Mouse (Mus musculus) stomach, postnatal 0 days (tissue): ENCODE measurements at regions not wholly inside any gene's neighbourhood (a gene's known extent, or its start where the extent isn't known, plus 50 kb on each side); places are given as distances from the start of the nearest gene placed in this dataset.

Source experiments
- ATAC-seq: fragments of 200-750 bp; cut with Nextera tagmentation; 2 replicates; pipeline ENCODE4 v1.8.0; 2017; ENCODE audit not compliant: low FRiP score, low TSS enrichment
- DNase-seq: peaks from one replicate; pipeline ENCODE4 v3.0.0-alpha.2; 2016; ENCODE audit warnings: low spot score
- H3K27ac ChIP-seq: fragments of 300-500 bp; sonication (generic); replicated peaks from 2 replicates; pipeline ENCODE4 v1.5.1; 2014; ENCODE audit warnings: mild to moderate bottlenecking, control low read depth
- H3K27me3 ChIP-seq: fragments of 300-500 bp; sonication (generic); 2 replicates; pipeline ENCODE4 v1.6.1; 2014; ENCODE audit warnings: low read length; ENCODE audit not compliant: control insufficient read depth, insufficient read depth
- H3K36me3 ChIP-seq: fragments of 300-500 bp; sonication (generic); 2 replicates; pipeline ENCODE4 v1.6.1; 2014; ENCODE audit warnings: low read length, mixed read lengths; ENCODE audit not compliant: control insufficient read depth, insufficient read depth
- H3K4me1 ChIP-seq: fragments of 300-500 bp; sonication (generic); replicated peaks from 2 replicates; pipeline ENCODE4 v1.6.1; 2014; ENCODE audit warnings: antibody characterized with exemption; ENCODE audit not compliant: control insufficient read depth, insufficient read depth
- H3K4me2 ChIP-seq: fragments of 300-500 bp; sonication (generic); replicated peaks from 2 replicates; pipeline ENCODE4 v1.6.1; 2014; ENCODE audit warnings: low read depth, mild to moderate bottlenecking, control low read depth, moderate library complexity
- H3K4me3 ChIP-seq: fragments of 300-500 bp; sonication (generic); 2 replicates; pipeline ENCODE4 v1.5.1; 2014; ENCODE audit warnings: low read depth, low read length, control low read depth
- H3K9ac ChIP-seq: fragments of 300-500 bp; sonication (generic); 2 replicates; pipeline ENCODE4 v1.6.1; 2014; ENCODE audit warnings: mild to moderate bottlenecking, low read length, control low read depth, mixed read lengths
- H3K9me3 ChIP-seq: fragments of 300-500 bp; sonication (generic); 2 replicates; pipeline ENCODE4 v1.6.1; 2016; ENCODE audit warnings: low read length; ENCODE audit not compliant: control insufficient read depth
- CTCF ChIP-seq: IDR thresholded peaks from 2 replicates; pipeline ENCODE4 v1.5.1; 2016; ENCODE audit warnings: antibody characterized with exemption, low read depth, mild to moderate bottlenecking, moderate library complexity
- EP300 ChIP-seq: optimal IDR thresholded peaks from 2 replicates; pipeline ENCODE3; 2016; ENCODE audit warnings: antibody characterized with exemption
- WGBS: fragments of 180-500 bp; shearing (Covaris S2); extraction: QIAGEN DNeasy Blood & Tissue Kit; methylation state at CpG from one replicate; pipeline ENCODE4 v1.1.7; 2014; 5-methylcytosine and 5-hydroxymethylcytosine counted together

GRCm38 (mm10) chr19:27527940-27528558 lies 98.4 kb upstream of the Pum3 start:
- no peak overlapping the region for H3K9ac ChIP-seq
- no peak overlapping the region for H3K27ac ChIP-seq
- H3K27me3 ChIP-seq, result no peaks in the 10 kb centered on the region
- H3K36me3 ChIP-seq, result no peaks in the 10 kb centered on the region
- TF ChIP-seq CTCF (no peak), EP300 (no peak)
- no peaks in the 10 kb centered on the region for H3K4me1 ChIP-seq
- ATAC-seq, result no peak
- H3K4me2 ChIP-seq, result no peak overlapping the region
- H3K9me3 ChIP-seq, result no peaks in the 10 kb centered on the region
- H3K4me3 ChIP-seq, result no peak overlapping the region
- no peak for DNase-seq
- 84% methylated on average over 6 of the region's 6 CpGs for WGBS

DNA sequence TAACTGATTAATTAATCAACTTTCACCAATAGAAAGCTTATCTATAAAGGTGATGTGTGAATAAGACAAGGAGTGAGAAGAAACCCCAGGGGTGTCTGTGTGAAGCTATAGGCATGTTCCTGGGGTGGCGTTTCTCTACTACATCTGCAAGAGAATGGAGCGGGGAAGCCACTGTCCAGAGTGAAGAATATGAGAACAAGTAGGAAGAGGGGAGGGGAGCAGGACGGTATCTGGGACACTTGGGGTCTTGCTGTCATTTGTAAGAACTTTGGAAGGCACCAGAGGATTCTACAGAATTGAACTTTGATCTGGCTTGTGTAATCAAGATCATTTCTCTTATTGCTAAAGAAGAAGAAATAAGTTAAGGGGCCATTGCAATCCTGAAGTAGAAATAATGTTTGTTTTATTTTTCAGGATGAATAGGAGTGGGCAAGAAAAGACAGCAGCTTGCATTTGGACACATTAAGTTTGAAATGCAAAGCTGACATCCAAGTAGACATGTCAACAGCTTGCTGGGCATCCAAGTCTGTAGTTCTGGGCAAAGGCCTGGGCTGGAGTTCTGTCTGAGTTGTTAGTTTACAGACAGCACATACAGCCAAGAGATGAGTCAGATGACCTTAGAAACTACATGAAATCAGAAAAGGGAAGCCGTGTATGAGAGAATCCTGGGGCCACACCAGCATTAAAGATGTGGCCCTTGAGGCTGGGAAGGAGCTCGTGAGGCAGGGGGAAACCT lies 89.9 kb upstream of the Pum3 start:
- no peak for ATAC-seq

GRCm38 (mm10) chr19:27514267-27514666 lies 84.6 kb upstream of the Pum3 start:
- 78% methylated on average over 3 of the region's 3 CpGs for WGBS
- Histone ChIP-seq H3K27me3 (no peaks in the 10 kb centered on the region), H3K36me3 (no peaks in the 10 kb centered on the region), H3K9me3 (no peaks in the 10 kb centered on the region), H3K27ac (no peak overlapping the region), H3K4me3 (no peak overlapping the region), H3K4me1 (no peaks in the 10 kb centered on the region), H3K9ac (no peak overlapping the region), H3K4me2 (no peak overlapping the region)
- no peak for ATAC-seq
- no peak for DNase-seq
- TF ChIP-seq CTCF (no peak), EP300 (no peak)

More for the DNA sequence above, 89.9 kb upstream of the Pum3 start:
- Histone ChIP-seq H3K27me3 (no peaks in the 10 kb centered on the region), H3K9me3 (no peaks in the 10 kb centered on the region), H3K36me3 (no peaks in the 10 kb centered on the region), H3K27ac (no peak overlapping the region), H3K4me1 (no peaks in the 10 kb centered on the region), H3K9ac (no peak overlapping the region), H3K4me3 (no peak overlapping the region), H3K4me2 (no peak overlapping the region)
- TF ChIP-seq CTCF (no peak), EP300 (no peak)
- WGBS, result 73% methylated on average over 5 of the region's 5 CpGs
- DNase-seq, result no peak

DNA sequence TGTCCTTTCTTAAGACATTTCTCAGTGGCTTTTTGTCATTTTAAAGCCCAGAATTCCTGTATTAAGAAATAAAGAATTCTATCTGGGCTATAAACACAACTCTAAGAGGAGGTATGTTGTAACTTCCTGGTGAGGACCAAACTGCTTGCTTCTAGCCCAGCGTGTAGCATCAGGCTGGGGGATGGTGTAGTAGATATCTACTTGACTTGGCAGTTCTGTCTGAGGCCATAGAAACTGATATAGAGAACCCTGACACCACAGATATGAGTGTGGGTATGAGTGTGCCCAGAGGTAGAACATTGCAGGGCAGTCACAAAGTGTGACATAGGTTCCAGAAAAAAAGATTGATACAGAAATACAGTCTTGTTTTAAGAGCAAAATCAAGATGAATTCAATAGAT lies 83.9 kb upstream of the Pum3 start:
- Histone ChIP-seq H3K4me3 (no peak overlapping the region), H3K4me1 (no peaks in the 10 kb centered on the region), H3K27ac (no peak overlapping the region), H3K9me3 (no peaks in the 10 kb centered on the region), H3K27me3 (no peaks in the 10 kb centered on the region), H3K4me2 (no peak overlapping the region), H3K9ac (no peak overlapping the region), H3K36me3 (no peaks in the 10 kb centered on the region)
- ATAC-seq (no peak), DNase-seq (no peak)
- TF ChIP-seq EP300, result no peak
- no peak for TF ChIP-seq CTCF
- 73% methylated on average over 1 of the region's 1 CpGs for WGBS

DNA sequence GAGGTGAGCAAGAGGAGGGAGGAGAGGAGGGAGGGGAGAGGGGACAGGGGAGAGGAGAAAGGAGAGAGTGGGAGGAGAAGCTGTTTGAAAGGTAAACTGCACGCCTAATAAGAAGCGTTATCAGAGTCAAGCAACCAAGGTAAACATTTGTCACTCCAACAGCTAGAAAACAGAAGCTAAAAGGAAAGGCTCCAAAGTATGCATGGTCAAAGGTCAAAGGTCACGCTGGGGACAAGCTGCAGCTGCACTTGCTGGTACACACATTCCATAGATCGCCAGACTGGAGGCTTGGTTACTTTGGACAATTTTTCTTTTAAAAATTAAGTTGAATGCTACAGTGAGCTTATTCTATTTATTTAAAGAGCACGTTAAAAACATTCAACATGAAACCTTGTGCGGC lies 81.7 kb upstream of the Pum3 start:
- no peak overlapping the region for H3K27ac ChIP-seq
- H3K36me3 ChIP-seq, result no peaks in the 10 kb centered on the region
- peak; percentile 34 for DNase-seq
- no peak for ATAC-seq
- WGBS, result 13% methylated on average over 6 of the region's 6 CpGs
- no peaks in the 10 kb centered on the region for H3K4me1 ChIP-seq
- H3K9me3 ChIP-seq, result no peaks in the 10 kb centered on the region
- no peaks in the 10 kb centered on the region for H3K27me3 ChIP-seq
- H3K4me3 ChIP-seq, result no peak overlapping the region
- H3K4me2 ChIP-seq, result no peak overlapping the region
- TF ChIP-seq EP300, result no peak
- no peak overlapping the region for H3K9ac ChIP-seq

GRCm38 (mm10) chr19:27509956-27510639 lies 80.5 kb upstream of the Pum3 start:
- TF ChIP-seq EP300 (no peak), CTCF (no peak)
- ATAC-seq, result no peak
- no peaks in the 10 kb centered on the region for H3K36me3 ChIP-seq
- no peak overlapping the region for H3K9ac ChIP-seq
- H3K9me3 ChIP-seq, result no peaks in the 10 kb centered on the region
- H3K27ac ChIP-seq, result no peak overlapping the region
- no peaks in the 10 kb centered on the region for H3K27me3 ChIP-seq
- no peaks in the 10 kb centered on the region for H3K4me1 ChIP-seq
- H3K4me3 ChIP-seq, result no peak overlapping the region
- H3K4me2 ChIP-seq, result no peak overlapping the region
- 57% methylated on average over 6 of the region's 6 CpGs for WGBS
- no peak for DNase-seq
